Mouse (Mus musculus): ENCODE results near the gene 9430097D07Rik.

The 9430097D07Rik gene

DNA sequence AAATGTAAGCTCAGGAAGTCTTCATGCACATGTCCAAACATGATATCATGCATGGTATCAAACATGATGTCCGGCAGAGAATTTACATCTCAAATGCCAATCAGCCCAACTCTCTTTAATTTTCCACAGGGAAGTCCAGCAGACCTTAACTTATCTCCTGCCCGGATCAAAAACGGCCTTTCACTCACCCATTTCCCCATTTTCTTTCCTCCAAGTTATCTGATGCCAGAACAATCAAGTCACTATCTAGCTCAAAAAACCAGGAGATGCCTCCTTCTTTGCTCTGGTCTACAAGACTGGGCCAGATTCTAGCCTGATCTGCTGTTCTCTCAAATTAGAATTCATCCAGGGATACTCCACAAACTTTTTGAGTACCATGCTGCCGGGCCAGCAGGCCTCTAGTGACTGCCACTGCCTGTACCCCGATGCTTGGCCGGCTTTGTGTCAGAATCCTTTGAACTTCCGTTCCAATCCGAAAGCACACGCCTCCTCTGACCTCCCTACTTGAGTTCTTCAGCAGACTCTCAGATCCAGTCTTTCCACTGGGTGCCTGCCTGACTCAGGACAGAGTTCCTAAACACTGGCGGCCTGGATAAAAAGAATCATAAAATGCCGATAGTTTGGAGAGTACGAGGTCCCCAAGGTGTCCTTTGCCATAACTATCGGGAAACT, 41.3 kb downstream of the 9430097D07Rik start:
- peak in 1 of 2 experiments; percentile 55 for DNase-seq

DNA sequence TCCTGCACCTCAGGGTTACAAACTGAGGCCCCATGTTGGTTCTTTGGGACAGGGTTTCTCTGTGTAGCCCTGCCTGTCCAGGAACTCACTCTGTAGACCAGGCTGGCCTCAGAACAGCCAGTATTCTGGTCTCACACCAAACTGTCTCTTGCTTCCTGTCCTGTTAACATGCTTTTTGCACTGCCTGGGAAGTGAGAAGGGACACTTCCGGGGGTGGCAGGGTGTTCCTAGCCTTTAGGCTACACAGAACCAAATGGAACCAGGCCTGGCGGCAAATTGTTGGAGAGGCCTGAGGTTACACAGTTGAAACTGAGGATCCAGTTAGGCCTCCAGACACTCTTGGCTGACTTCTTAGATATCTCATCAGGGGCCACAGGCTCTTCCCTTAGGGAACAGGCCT, 42.3 kb downstream of the 9430097D07Rik start:
- no peak for DNase-seq

DNA sequence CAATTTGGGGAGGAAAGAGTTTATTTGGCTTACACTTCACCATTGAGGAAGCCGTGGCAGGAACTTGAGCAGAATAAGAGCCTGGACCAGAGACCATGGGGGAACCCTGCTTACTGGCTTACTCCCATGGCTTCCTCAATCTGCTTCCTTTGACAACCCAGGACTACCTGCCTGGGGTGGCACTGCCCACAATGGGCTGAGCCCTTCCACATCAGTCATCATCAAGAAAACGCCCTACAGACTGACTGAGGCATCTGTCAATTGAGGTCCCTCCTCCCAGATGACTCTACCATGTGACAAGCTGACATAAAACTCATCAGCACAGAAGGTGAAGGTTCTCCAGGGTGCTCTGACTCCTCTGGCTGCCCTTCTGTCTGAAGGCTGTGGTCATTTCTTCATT, 45.0 kb downstream of the 9430097D07Rik start:
- no peak for DNase-seq

DNA sequence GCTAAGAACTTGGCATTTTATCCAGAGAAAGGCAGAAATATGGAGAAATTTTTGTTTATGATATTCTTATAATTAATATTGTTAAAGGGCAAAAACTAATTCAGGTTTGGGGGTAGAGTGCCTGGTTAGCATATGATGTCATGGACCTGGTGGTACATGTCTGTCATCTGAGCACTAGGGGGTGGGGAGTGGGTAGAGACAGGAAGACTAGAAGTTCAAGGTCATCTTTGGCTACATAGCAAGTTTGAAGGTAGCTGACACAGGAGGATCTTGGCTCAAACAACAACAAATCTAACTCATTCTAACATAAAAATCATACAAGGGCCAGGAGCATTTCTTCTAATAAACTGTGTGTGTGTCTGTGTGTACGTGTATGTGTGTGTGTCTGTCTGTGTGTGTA, 47.2 kb downstream of the 9430097D07Rik start:
- no peak for DNase-seq

DNA sequence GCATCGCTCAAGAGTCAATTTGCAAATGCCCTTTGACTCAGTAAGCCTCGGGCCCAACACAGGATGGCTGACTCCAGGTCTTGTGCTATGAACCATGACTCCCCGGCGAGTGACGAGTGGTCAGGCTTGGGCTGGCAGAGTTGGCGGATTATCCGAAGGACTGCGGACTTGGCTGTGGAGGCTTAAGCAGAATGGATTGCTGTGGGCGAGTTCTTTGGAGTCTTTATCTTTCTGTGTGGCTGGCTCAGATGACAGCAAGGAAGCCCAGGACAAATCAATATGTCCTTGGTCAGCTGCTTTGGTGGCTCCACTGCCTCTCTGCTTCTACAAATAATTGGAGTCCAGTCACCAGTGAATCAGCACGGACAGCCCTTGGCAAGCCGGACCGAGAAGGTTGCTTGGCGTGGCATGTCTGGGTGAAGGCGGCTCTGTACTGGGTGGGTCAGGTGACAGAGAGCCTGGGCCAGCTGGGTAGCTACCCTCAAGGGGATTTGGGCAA, 48.0 kb downstream of the 9430097D07Rik start:
- DNase-seq: no peak

DNA sequence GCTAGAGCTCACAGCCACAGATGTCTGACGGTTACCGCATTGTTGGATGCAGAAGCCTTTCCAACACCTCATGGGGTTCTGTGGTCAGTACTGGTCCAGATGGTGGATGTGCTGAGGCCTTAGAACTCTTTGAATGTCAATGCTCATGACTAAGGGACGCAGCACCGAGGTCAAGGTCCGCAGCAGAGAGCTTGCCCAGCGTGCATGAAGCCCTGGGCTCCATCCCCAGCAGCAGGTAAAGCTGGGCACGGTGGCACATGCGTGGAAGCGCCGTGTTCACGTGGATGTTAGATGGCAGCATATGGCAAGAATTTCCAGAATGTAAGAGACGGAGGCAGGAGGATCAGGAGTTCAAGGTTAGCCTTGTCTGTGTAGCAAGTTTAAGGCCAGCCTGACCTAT, 49.7 kb downstream of the 9430097D07Rik start:
- DNase-seq: no peak

DNA sequence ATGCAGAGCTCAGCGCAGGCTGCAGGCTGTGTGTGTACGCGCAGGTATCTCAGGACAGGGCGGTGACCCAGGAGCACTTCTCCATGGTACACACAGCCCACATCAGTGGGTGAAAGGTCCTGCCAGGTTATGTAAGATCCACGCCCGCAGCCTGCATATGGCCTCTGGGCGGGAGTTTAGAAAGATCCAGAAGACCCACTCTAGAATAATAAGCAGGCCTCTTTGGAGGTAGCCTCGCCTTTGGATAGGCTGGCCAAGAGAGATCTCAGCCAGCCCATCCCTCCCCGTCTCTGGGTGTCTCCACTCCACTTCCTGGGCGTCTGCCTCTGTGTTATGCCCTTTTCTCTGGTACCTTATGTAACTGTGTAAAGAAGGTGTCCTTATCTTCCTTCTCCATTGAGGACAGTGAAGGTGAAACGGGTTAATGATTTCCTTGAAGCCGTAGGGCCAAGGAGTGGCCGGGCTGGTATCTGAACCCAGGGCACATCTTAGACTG, 50.9 kb downstream of the 9430097D07Rik start:
- no peak for DNase-seq

Measured in thymus, adult 18-20 months (tissue).